Mouse (Mus musculus): Measurements from ENCODE around the gene Rcc2. TPM values are rescaled to one million over a fixed set of nuclear protein-coding genes. Genes with fewer than 3 reads are reported as not detected.

Gene Rcc2
- polyA plus RNA-seq (2012), result 329 and 371 TPM in 2 replicates

DNA sequence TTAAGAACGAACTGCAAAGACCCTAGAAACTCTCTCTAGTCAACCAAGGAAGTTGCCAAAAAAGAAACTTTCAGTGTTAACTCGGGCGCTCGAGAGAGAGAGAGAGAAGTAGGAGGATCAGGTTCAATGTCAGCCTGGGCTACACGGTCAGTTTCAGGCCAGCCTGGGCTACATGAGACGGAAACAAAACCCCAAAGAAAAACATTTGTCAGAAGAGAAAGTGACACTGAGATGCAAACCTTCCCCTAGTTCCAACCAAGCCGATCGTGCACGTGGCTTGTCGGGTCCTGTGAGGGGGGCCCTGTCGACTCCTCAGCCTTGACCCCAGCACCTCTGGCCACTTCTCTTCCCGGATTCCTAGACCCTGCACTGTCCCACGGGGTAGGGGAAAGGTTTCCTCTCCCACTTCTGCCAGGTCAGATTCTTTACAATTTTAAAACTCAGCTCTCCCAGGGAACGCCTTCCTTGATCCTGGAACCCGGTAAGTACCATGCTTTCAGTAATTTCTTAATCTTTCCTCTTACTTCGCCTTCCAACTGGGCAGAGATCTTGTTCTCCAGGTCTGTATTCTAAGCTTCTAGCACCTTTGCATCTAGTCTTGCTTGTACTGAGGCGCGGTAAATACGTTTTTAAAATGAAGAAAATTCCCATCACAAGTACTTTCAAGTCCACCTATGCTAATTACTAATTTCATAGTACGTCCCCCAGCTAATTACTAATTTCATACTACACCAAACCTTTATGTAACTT lies at the start of gene Rcc2:
Rcc2 (plus strand) TSS at position 273 of the 750 bp plus-strand sequence.

DNA sequence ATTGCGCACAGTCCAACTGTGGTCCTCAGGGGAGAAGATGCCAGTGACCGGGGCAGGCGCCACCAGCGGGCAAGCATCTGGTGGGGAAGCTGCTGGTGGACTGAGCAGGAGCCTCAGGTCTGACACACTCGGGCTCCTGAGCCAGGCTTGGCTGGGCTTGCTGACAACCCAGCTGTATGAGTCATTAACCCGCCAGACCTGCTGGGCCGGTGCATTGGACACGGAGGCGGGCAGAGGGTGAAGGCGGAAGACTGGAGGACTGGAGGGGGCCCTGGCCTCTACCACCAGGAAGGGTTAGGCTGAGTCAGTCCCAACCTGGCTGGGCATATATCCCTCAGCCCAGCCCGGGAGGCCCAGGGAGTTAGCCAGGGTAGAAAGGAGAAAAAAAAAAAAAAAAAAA lies 34.6 kb upstream of the Rcc2 start, which contains the start of gene Arhgef10l:
Arhgef10l (minus strand) TSS at position 253 of the 400 bp plus-strand sequence.

DNA sequence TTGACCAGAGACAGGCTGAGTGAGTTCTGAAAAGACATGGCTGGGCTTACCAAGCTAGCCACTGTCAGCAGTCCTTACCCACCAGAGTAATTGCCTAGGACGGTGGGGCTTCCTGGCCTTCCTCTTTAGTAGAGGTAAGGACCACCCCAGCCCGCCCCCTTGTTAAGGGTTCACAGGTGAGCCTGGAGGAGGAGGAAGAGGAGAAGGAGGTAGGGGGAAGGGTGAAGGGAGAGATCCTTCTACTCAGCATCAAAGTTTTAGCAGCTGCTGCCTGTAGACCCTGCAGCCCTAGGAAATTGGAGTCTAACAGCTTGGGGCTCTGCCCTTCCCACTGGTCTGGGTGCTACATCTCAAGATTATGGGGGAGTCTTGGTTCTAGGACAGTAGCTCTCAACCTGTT lies 42.2 kb downstream of the Rcc2 start, which contains the start of gene Padi6:
Padi6 (minus strand) TSS at position 101 of the 400 bp plus-strand sequence.

Other genes starting within 250 kb of the Rcc2 start
- gene Arhgef10l, start 34.5 kb upstream of the Rcc2 start, polyA plus RNA-seq (2012), result 3.5 and 12.5 TPM in 2 replicates
- gene Padi6, start 42.1 kb downstream of the Rcc2 start, polyA plus RNA-seq (2012), result not detected in 2 replicates
- 38.6 and 40.6 TPM in 2 replicates for gene Padi4, start 73.7 kb downstream of the Rcc2 start, polyA plus RNA-seq (2012)
- 0.66 and 0.81 TPM in 2 replicates for gene Padi3, start 110.1 kb downstream of the Rcc2 start, polyA plus RNA-seq (2012)
- gene Padi1, start 145.2 kb downstream of the Rcc2 start, polyA plus RNA-seq (2012), result 0.24 and 0.49 TPM in 2 replicates
- gene Padi2, start 205.8 kb downstream of the Rcc2 start, polyA plus RNA-seq (2012), result 8.7 and 11.8 TPM in 2 replicates

Data from megakaryocyte-erythroid progenitor cell, adult 5 weeks (primary cell).